Mouse (Mus musculus) embryonic fibroblast, embryonic 13.5 days (primary cell): ENCODE measurements around the gene Mettl24.

ENCODE experiments used
- CTCF ChIP-seq: IDR thresholded peaks from 2 replicates; pipeline ENCODE4 v1.5.1; 2011; ENCODE audit warnings: mild to moderate bottlenecking, control low read depth, low read length, moderate library complexity, borderline replicate concordance; ENCODE audit not compliant: insufficient read depth
- POLR2A ChIP-seq: IDR thresholded peaks from 2 replicates; pipeline ENCODE4 v1.6.1; 2011; ENCODE audit warnings: low read depth, mild to moderate bottlenecking, control low read depth, low read length, moderate library complexity

DNA sequence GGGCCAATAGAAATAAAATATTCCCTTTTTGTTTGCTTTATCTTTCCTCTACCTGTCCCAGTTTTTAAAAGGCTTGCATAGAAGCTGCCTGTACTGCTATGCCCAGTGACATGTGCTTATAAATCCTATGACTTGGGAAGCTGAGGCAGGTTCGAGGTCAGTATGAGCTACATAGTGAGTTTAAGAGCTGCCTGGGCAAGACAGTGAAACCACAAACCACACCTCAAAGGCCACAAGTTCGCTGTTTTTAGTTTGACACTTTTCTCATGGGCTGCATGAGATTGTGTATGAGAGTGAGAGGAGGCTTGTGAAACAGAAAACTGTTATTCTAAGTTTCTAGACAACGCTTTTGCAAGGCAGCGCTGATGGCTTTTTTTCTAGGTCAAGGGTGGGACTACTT, 42.4 kb downstream of the Mettl24 start:
- TF ChIP-seq POLR2A (no peak), CTCF (no peak)
